Comparison of ENCODE assay signal across 18 mouse cellular contexts in the genomic region with DNA sequence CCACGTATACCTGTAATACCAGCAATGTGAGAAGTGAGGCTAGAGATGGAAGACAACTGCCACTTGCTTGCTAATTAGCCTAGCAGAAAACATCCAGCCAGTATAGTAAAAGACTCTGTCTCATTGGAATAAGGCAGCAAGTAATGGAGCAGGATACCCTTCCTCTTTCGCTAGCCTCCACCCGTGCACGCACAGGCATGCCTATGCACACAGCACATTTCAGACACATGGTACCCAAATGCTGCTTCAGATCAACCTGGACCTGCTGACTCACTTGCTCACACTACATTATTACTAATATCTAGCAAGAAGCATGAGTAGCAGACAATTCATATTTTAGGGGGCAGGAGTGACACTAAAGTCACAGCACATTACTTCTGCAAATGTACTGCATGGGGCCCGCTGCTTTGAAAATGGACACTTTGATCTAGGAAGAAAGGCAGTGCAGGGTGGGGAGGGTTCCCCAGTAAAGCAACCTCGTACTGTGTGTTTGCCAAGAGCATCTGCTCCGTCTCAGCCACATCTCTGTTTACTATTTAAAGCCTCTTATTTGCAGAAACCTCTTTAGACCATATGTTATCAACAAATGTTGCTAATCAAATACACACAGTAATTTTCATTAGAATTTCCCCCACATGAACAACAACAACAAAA.
DNase-seq lines count a peak whose midpoint lies in the region; ATAC-seq lines count a peak whose summit lies in the region.
"Had no signal": no experiment of that assay in that cellular context is flagged by ENCODE, and none has a peak within 500 bp of the region (broad histone marks: within the 10 kb centered on the region; RNA-seq: fewer than 3 reads in every experiment).

No protein-coding gene starts in this region.

- H3K9ac ChIP-seq in neural tube, embryonic 11.5 days (ENCODE audit: low read length): no peak overlapping the region
- H3K9ac ChIP-seq in hindbrain, embryonic 15.5 days: no peak overlapping the region
- no peak overlapping the region for H3K9ac ChIP-seq in midbrain, embryonic 16.5 days (ENCODE audit: low read depth, low read length)
- H3K9ac ChIP-seq: embryonic facial prominence, embryonic 15.5 days; limb, embryonic 13.5 days; liver, embryonic 14.5 days had no signal

- intact Hi-C loops in gastrocnemius, postnatal 36 days (cut with DNase I): no loop called here

- no peak overlapping the region for H3K4me2 ChIP-seq in neural tube, embryonic 11.5 days (ENCODE audit: low read depth)
- H3K4me2 ChIP-seq in hindbrain, embryonic 15.5 days: no peak overlapping the region
- no peak overlapping the region for H3K4me2 ChIP-seq in midbrain, embryonic 16.5 days (ENCODE audit: low read length)
- H3K4me2 ChIP-seq: embryonic facial prominence, embryonic 15.5 days; heart, embryonic 11.5 days; limb, embryonic 13.5 days had no signal

- no peak for ATAC-seq in neural tube, embryonic 11.5 days (ENCODE audit: insufficient read depth, low FRiP score, low TSS enrichment)
- no peak for ATAC-seq in hindbrain, embryonic 15.5 days (ENCODE audit: low FRiP score, low read depth)
- peak; percentile 63; the same call in 1 of the 2 replicates for ATAC-seq in midbrain, embryonic 16.5 days

- 75% methylated on average over 7 of the region's 7 CpGs for WGBS in neural tube, embryonic 11.5 days
- 64% methylated on average over 7 of the region's 7 CpGs for WGBS in hindbrain, embryonic 15.5 days
- 63% methylated on average over 7 of the region's 7 CpGs for WGBS in midbrain, embryonic 16.5 days

- 0 out of 2 replicates have a peak overlapping the region, but pooled peaks have one; percentile 21 for H3K27ac ChIP-seq in neural tube, embryonic 11.5 days (ENCODE audit: low read depth, low read length)
- peak overlapping the region; percentile 62 for H3K27ac ChIP-seq in hindbrain, embryonic 15.5 days (replicated peaks)
- peak overlapping the region; percentile 54 for H3K27ac ChIP-seq in midbrain, embryonic 16.5 days (ENCODE audit: low read length)
- H3K27ac ChIP-seq: embryonic facial prominence, embryonic 15.5 days; kidney, postnatal 0 days; limb, embryonic 13.5 days; liver, embryonic 14.5 days; macrophage; stomach, postnatal 0 days had no signal

- no peak for DNase-seq in neural tube, embryonic 11.5 days (ENCODE audit: low spot score)
- no peak for DNase-seq in neural tube, embryonic 10.5 days (ENCODE audit: extremely low spot score, low spot score)
- no peak for DNase-seq in thymus, postnatal 25 days
- no peak for DNase-seq in gastrocnemius, postnatal 36 days
- no peak for DNase-seq in thymus, postnatal 10 days (ENCODE audit: low spot score in 2 of 2)
- DNase-seq: cerebellum, adult 8-10 months; heart, postnatal 10 days; kidney, adult 18-20 months; right cerebral cortex, postnatal 4 days had no signal

- H3K4me1 ChIP-seq in neural tube, embryonic 11.5 days (ENCODE audit: control insufficient read depth, insufficient read depth, low read length): no peaks in the 10 kb centered on the region
- peaks cover 24% of the 10 kb centered on the region for H3K4me1 ChIP-seq in hindbrain, embryonic 15.5 days (replicated peaks)
- peaks cover 13% of the 10 kb centered on the region for H3K4me1 ChIP-seq in midbrain, embryonic 16.5 days (ENCODE audit: control insufficient read depth, insufficient read depth, low read length)
- H3K4me1 ChIP-seq: embryonic facial prominence, embryonic 15.5 days had no signal

- no peaks in the 10 kb centered on the region for H3K9me3 ChIP-seq in neural tube, embryonic 11.5 days (ENCODE audit: control insufficient read depth, low read length)
- no peaks in the 10 kb centered on the region for H3K9me3 ChIP-seq in hindbrain, embryonic 15.5 days
- no peaks in the 10 kb centered on the region for H3K9me3 ChIP-seq in midbrain, embryonic 16.5 days (replicated peaks; ENCODE audit: control insufficient read depth, low read length, poor library complexity, severe bottlenecking)
- H3K9me3 ChIP-seq: embryonic facial prominence, embryonic 15.5 days; limb, embryonic 13.5 days had no signal

- no peaks in the 10 kb centered on the region for H3K36me3 ChIP-seq in neural tube, embryonic 11.5 days (ENCODE audit: control insufficient read depth, insufficient read depth, low read length)
- H3K36me3 ChIP-seq in hindbrain, embryonic 15.5 days: no peaks in the 10 kb centered on the region
- H3K36me3 ChIP-seq in midbrain, embryonic 16.5 days (ENCODE audit: control insufficient read depth, insufficient read depth, low read length): no peaks in the 10 kb centered on the region
- H3K36me3 ChIP-seq: embryonic facial prominence, embryonic 15.5 days; limb, embryonic 13.5 days had no signal

- no peak overlapping the region for H3K4me3 ChIP-seq in neural tube, embryonic 11.5 days (ENCODE audit: low read depth, low read length)
- no peak overlapping the region for H3K4me3 ChIP-seq in hindbrain, embryonic 15.5 days
- no peak overlapping the region for H3K4me3 ChIP-seq in midbrain, embryonic 16.5 days (ENCODE audit: low read depth, low read length)
- H3K4me3 ChIP-seq: embryonic facial prominence, embryonic 15.5 days; limb, embryonic 13.5 days had no signal

- H3K27me3 ChIP-seq in neural tube, embryonic 11.5 days (ENCODE audit: control insufficient read depth, insufficient read depth, low read length): no peaks in the 10 kb centered on the region
- no peaks in the 10 kb centered on the region for H3K27me3 ChIP-seq in hindbrain, embryonic 15.5 days
- H3K27me3 ChIP-seq in midbrain, embryonic 16.5 days (ENCODE audit: control insufficient read depth, insufficient read depth, low read depth, low read length): no peaks in the 10 kb centered on the region
- H3K27me3 ChIP-seq: embryonic facial prominence, embryonic 15.5 days; limb, embryonic 13.5 days had no signal
